Mouse (Mus musculus) layer of hippocampus, postnatal 25 days (tissue): Measurements from ENCODE around the gene Abtb2. TPM values are rescaled to one million over a fixed set of nuclear protein-coding genes. Genes with fewer than 3 reads are reported as not detected.

Source experiments
- total RNA-seq, 2 experiments: library from RNA; stranded (reverse); gene quantifications; 2 replicates each; pipeline ENCODE4 v1.2.3; 2021

Gene Abtb2
- total RNA-seq, 2 experiments from 2014 or later: 11.9 to 13.2 TPM

Other genes with a start within 250 kb of the Abtb2 start
- gene Elf5, start 154.6 kb upstream of the Abtb2 start, total RNA-seq: 1 to 10 TPM; 1.8 to 2.1 TPM
- gene Cat, start 81.2 kb upstream of the Abtb2 start, total RNA-seq: 10 to 100 TPM; 56.7 to 60.8 TPM
- gene Nat10, start 195.0 kb downstream of the Abtb2 start, total RNA-seq: 10 to 100 TPM; 29.0 to 34.7 TPM
- 100 to 1,000 TPM; 340 to 369 TPM for gene Caprin1, start 231.3 kb downstream of the Abtb2 start, total RNA-seq